ENCODE assay signal across 19 mouse cellular contexts in the genomic region with DNA sequence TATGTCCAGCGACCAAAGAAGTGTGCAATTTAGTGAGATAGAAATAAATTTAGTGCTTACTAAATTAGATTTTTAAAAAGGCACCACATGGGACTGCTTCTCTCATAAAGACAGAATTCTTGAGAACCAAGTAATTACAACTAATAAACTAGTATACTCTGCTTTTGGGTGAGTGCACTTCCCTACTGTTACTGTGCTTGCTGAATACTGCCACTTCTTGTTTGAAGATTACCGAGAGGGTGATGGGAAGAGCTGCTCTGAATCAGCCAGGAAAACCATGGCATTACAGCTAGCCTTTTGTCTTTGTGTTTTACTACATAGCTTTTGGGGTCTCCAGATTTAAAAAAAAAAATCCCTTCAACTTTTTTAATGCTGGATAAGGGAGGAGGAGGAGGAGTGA. TPM values are rescaled to one million over a fixed set of nuclear protein-coding genes. Genes with fewer than 3 reads are reported as not detected.
A peak's percentile ranks its signal among the peaks of the same experiment; 100 is the strongest.
DNase-seq lines count a peak whose midpoint lies in the region; ATAC-seq and TF ChIP-seq lines count a peak whose summit lies in the region.
"Had no signal": no experiment of that assay in that cellular context is flagged by ENCODE, and none has a peak within 500 bp of the region (broad histone marks: within the 10 kb centered on the region; RNA-seq: fewer than 3 reads in every experiment).

No protein-coding gene starts in this region.

- H3K9ac ChIP-seq in forebrain, embryonic 13.5 days, result no peak overlapping the region
- H3K9ac ChIP-seq in heart, embryonic 15.5 days, result no peak overlapping the region
- no peak overlapping the region for H3K9ac ChIP-seq in limb, embryonic 13.5 days
- no peak overlapping the region for H3K9ac ChIP-seq in stomach, postnatal 0 days (ENCODE audit: low read length)
- H3K9ac ChIP-seq: embryonic facial prominence, embryonic 15.5 days; forebrain, embryonic 12.5 days; hindbrain, embryonic 14.5 days had no signal

- no peak for DNase-seq in forebrain, embryonic 10.5 days (ENCODE audit: extremely low spot score, low spot score)
- no peak for DNase-seq in heart, adult 18-20 months
- no peak for DNase-seq in limb, embryonic 10.5 days (ENCODE audit: low spot score)
- DNase-seq in stomach, postnatal 0 days (ENCODE audit: low spot score), result no peak
- DNase-seq in right cerebral cortex, postnatal 25 days, result no peak
- DNase-seq: cerebellum, postnatal 14 days; embryo, embryonic 11 days; kidney, adult 8-10 months; lung, adult 2 months; lung, postnatal 36 days; thymus, postnatal 25 days had no signal

- 72% methylated on average over 2 of the region's 2 CpGs for WGBS in forebrain, embryonic 10.5 days
- WGBS in forebrain, embryonic 13.5 days, result 50% methylated on average over 2 of the region's 2 CpGs
- 47% methylated on average over 2 of the region's 2 CpGs for WGBS in heart, embryonic 15.5 days
- WGBS in limb, embryonic 13.5 days, result 59% methylated on average over 2 of the region's 2 CpGs
- WGBS in limb, embryonic 10.5 days, result 78% methylated on average over 2 of the region's 2 CpGs
- WGBS in stomach, postnatal 0 days, result 49% methylated on average over 2 of the region's 2 CpGs

- H3K36me3 ChIP-seq in forebrain, embryonic 10.5 days (replicated peaks), result no peaks in the 10 kb centered on the region
- H3K36me3 ChIP-seq in forebrain, embryonic 13.5 days (ENCODE audit: poor library complexity, severe bottlenecking), result no peaks in the 10 kb centered on the region
- no peaks in the 10 kb centered on the region for H3K36me3 ChIP-seq in heart, embryonic 15.5 days
- H3K36me3 ChIP-seq in limb, embryonic 13.5 days, result no peaks in the 10 kb centered on the region
- no peaks in the 10 kb centered on the region for H3K36me3 ChIP-seq in limb, embryonic 10.5 days
- no peaks in the 10 kb centered on the region for H3K36me3 ChIP-seq in stomach, postnatal 0 days (ENCODE audit: control insufficient read depth, insufficient read depth, low read length)
- H3K36me3 ChIP-seq: embryonic facial prominence, embryonic 15.5 days; forebrain, embryonic 12.5 days had no signal

- ATAC-seq in forebrain, embryonic 13.5 days, result no peak
- no peak for ATAC-seq in heart, embryonic 15.5 days (replicated peaks; ENCODE audit: insufficient number of reproducible peaks, insufficient read depth, low FRiP score, low read depth)
- ATAC-seq in limb, embryonic 13.5 days (ENCODE audit: low FRiP score, low read depth), result no peak
- no peak for ATAC-seq in stomach, postnatal 0 days (ENCODE audit: low FRiP score, low TSS enrichment)

- no peaks in the 10 kb centered on the region for H3K27me3 ChIP-seq in forebrain, embryonic 10.5 days (ENCODE audit: poor library complexity, severe bottlenecking)
- H3K27me3 ChIP-seq in forebrain, embryonic 13.5 days, result no peaks in the 10 kb centered on the region
- H3K27me3 ChIP-seq in heart, embryonic 15.5 days, result no peaks in the 10 kb centered on the region
- no peaks in the 10 kb centered on the region for H3K27me3 ChIP-seq in limb, embryonic 13.5 days
- H3K27me3 ChIP-seq in limb, embryonic 10.5 days (ENCODE audit: low read depth, poor library complexity, severe bottlenecking), result no peaks in the 10 kb centered on the region
- H3K27me3 ChIP-seq in stomach, postnatal 0 days (ENCODE audit: control insufficient read depth, insufficient read depth, low read length), result no peaks in the 10 kb centered on the region
- H3K27me3 ChIP-seq: embryonic facial prominence, embryonic 15.5 days; forebrain, embryonic 12.5 days had no signal

- H3K9me3 ChIP-seq in forebrain, embryonic 10.5 days, result no peaks in the 10 kb centered on the region
- no peaks in the 10 kb centered on the region for H3K9me3 ChIP-seq in forebrain, embryonic 13.5 days (replicated peaks)
- no peaks in the 10 kb centered on the region for H3K9me3 ChIP-seq in heart, embryonic 15.5 days (replicated peaks)
- H3K9me3 ChIP-seq in limb, embryonic 13.5 days, result no peaks in the 10 kb centered on the region
- no peaks in the 10 kb centered on the region for H3K9me3 ChIP-seq in limb, embryonic 10.5 days (replicated peaks)
- H3K9me3 ChIP-seq in stomach, postnatal 0 days (ENCODE audit: control insufficient read depth, low read length), result no peaks in the 10 kb centered on the region
- H3K9me3 ChIP-seq: embryonic facial prominence, embryonic 15.5 days; forebrain, embryonic 12.5 days had no signal

- peaks cover 18% of the 10 kb centered on the region for H3K4me1 ChIP-seq in forebrain, embryonic 10.5 days
- H3K4me1 ChIP-seq in forebrain, embryonic 13.5 days, result peaks cover 22% of the 10 kb centered on the region
- peaks cover 24% of the 10 kb centered on the region for H3K4me1 ChIP-seq in heart, embryonic 15.5 days (replicated peaks)
- peaks cover 23% of the 10 kb centered on the region for H3K4me1 ChIP-seq in limb, embryonic 13.5 days
- H3K4me1 ChIP-seq in limb, embryonic 10.5 days, result peaks cover 5% of the 10 kb centered on the region; the same call in 1 of the 2 replicates
- 0 out of 2 replicates have a peak, but pooled peaks cover 3% of the 10 kb centered on the region for H3K4me1 ChIP-seq in stomach, postnatal 0 days (replicated peaks; ENCODE audit: control insufficient read depth, insufficient read depth)

- H3K4me2 ChIP-seq in forebrain, embryonic 13.5 days, result no peak overlapping the region
- peak overlapping the region; percentile 27 for H3K4me2 ChIP-seq in heart, embryonic 15.5 days
- peak overlapping the region; percentile 38 for H3K4me2 ChIP-seq in limb, embryonic 13.5 days (replicated peaks)
- H3K4me2 ChIP-seq in stomach, postnatal 0 days (replicated peaks; ENCODE audit: low read depth), result peak overlapping the region; percentile 37; the same call in 1 of the 2 replicates
- H3K4me2 ChIP-seq: embryonic facial prominence, embryonic 15.5 days; forebrain, embryonic 12.5 days; hindbrain, embryonic 14.5 days; liver, embryonic 11.5 days; midbrain, embryonic 11.5 days had no signal

- H3K27ac ChIP-seq in forebrain, embryonic 10.5 days, result peak overlapping the region; percentile 31; the same call in 1 of the 2 replicates
- no peak overlapping the region for H3K27ac ChIP-seq in forebrain, embryonic 13.5 days
- peak overlapping the region; percentile 60 for H3K27ac ChIP-seq in heart, embryonic 15.5 days
- no peak overlapping the region for H3K27ac ChIP-seq in limb, embryonic 13.5 days
- H3K27ac ChIP-seq in limb, embryonic 10.5 days, result no peak overlapping the region
- H3K27ac ChIP-seq in stomach, postnatal 0 days (replicated peaks), result no peak overlapping the region
- H3K27ac ChIP-seq: embryonic facial prominence, embryonic 15.5 days; hindbrain, embryonic 14.5 days had no signal

- no peak for TF ChIP-seq CTCF in stomach, postnatal 0 days (IDR thresholded peaks at IDR 0.05; ENCODE audit: low read depth)

- H3K4me3 ChIP-seq in forebrain, embryonic 10.5 days, result no peak overlapping the region
- no peak overlapping the region for H3K4me3 ChIP-seq in forebrain, embryonic 13.5 days
- no peak overlapping the region for H3K4me3 ChIP-seq in heart, embryonic 15.5 days
- H3K4me3 ChIP-seq in limb, embryonic 13.5 days, result no peak overlapping the region
- H3K4me3 ChIP-seq in limb, embryonic 10.5 days, result no peak overlapping the region
- H3K4me3 ChIP-seq in stomach, postnatal 0 days (ENCODE audit: low read depth, low read length), result no peak overlapping the region
- H3K4me3 ChIP-seq: embryonic facial prominence, embryonic 15.5 days; forebrain, embryonic 12.5 days had no signal

- TF ChIP-seq EP300 in stomach, postnatal 0 days (optimal IDR thresholded peaks at IDR 0.05), result no peak

RNA-seq across cellular contexts. Expression of a gene that starts 19.8 kb away (rescaled TPM):
- 7.9 and 8.0 TPM in 2 replicates for polyA plus RNA-seq in forebrain, embryonic 10.5 days (2016; fragmentation: Nextera tagmentation; extraction: Ambion mirVana)
- 9.4 and 10.4 TPM in 2 replicates for polyA plus RNA-seq in forebrain, embryonic 13.5 days (2015; fragmentation: Nextera tagmentation; extraction: Ambion mirVana)
- polyA plus RNA-seq in heart, embryonic 15.5 days (2015; fragmentation: Nextera tagmentation; extraction: Ambion mirVana), result 13.0 and 14.8 TPM in 2 replicates
- 10 to 100 TPM; 20.6 to 21.9 TPM for total RNA-seq in heart, adult 18-20 months (2021)
- 10.2 and 11.4 TPM in 2 replicates for polyA plus RNA-seq in limb, embryonic 13.5 days (2015; fragmentation: Nextera tagmentation; extraction: Ambion mirVana)
- polyA plus RNA-seq in limb, embryonic 10.5 days (2016; fragmentation: Nextera tagmentation; extraction: Ambion mirVana), result 10.7 and 11.1 TPM in 2 replicates
- 10.4 and 10.7 TPM in 2 replicates for polyA plus RNA-seq in stomach, postnatal 0 days (2015; fragmentation: Nextera tagmentation; extraction: Ambion mirVana)

Comparison
In these comparisons a context has a peak if more than half of its experiments do, and no peak if none do; other contexts are left out.
1. H3K27ac ChIP-seq: peak in forebrain, embryonic 10.5 days (single experiment) and heart, embryonic 15.5 days (single experiment); none in forebrain, embryonic 13.5 days (single experiment), limb, embryonic 13.5 days (single experiment), limb, embryonic 10.5 days (single experiment) and stomach, postnatal 0 days (single experiment).